Mouse (Mus musculus) midbrain, postnatal 0 days (tissue): ENCODE data around the gene Klhdc2. TPM values are rescaled to one million over a fixed set of nuclear protein-coding genes. Genes with fewer than 3 reads are reported as not detected.

Source experiments
- ATAC-seq: fragments of 200-750 bp; cut with Nextera tagmentation; 2 replicates; pipeline ENCODE4 v1.8.0; 2017; ENCODE audit warnings: moderate number of reproducible peaks, mild to moderate bottlenecking, moderate TSS enrichment, moderate library complexity; ENCODE audit not compliant: low FRiP score
- DNase-seq: peaks from one replicate; pipeline ENCODE4 v3.0.0-alpha.2; 2015; ENCODE audit warnings: low spot score
- H3K27ac ChIP-seq: fragments of 300-500 bp; sonication (generic); 2 replicates; pipeline ENCODE4 v1.5.1; 2014; ENCODE audit warnings: low read depth, mild to moderate bottlenecking, low read length, mixed read lengths
- H3K27me3 ChIP-seq: fragments of 300-500 bp; sonication (generic); 2 replicates; pipeline ENCODE4 v1.6.1; 2014; ENCODE audit warnings: low read length, control low read depth, mixed read lengths; ENCODE audit not compliant: insufficient read depth
- H3K36me3 ChIP-seq: fragments of 300-500 bp; sonication (generic); 2 replicates; pipeline ENCODE4 v1.6.1; 2014; ENCODE audit warnings: low read length, control low read depth, mixed read lengths; ENCODE audit not compliant: insufficient read depth
- H3K4me1 ChIP-seq: fragments of 300-500 bp; sonication (generic); 2 replicates; pipeline ENCODE4 v1.6.1; 2014; ENCODE audit warnings: mild to moderate bottlenecking, control low read depth, antibody characterized with exemption, low read length, mixed read lengths; ENCODE audit not compliant: insufficient read depth
- H3K4me2 ChIP-seq: fragments of 300-500 bp; sonication (generic); 2 replicates; pipeline ENCODE4 v1.6.1; 2014; ENCODE audit warnings: low read depth, mild to moderate bottlenecking, low read length, mixed read lengths; ENCODE audit not compliant: poor library complexity, severe bottlenecking
- H3K4me3 ChIP-seq: fragments of 300-500 bp; sonication (generic); 2 replicates; pipeline ENCODE4 v1.5.1; 2014; ENCODE audit warnings: low read depth, mild to moderate bottlenecking, low read length, moderate library complexity
- H3K9ac ChIP-seq: fragments of 300-500 bp; sonication (generic); replicated peaks from 2 replicates; pipeline ENCODE4 v1.6.1; 2014; ENCODE audit warnings: mild to moderate bottlenecking, low read length, moderate library complexity, mixed read lengths; ENCODE audit not compliant: poor library complexity, severe bottlenecking
- H3K9me3 ChIP-seq: fragments of 300-500 bp; sonication (generic); 2 replicates; pipeline ENCODE4 v1.6.1; 2016; ENCODE audit warnings: low read length, control low read depth
- CTCF ChIP-seq: IDR thresholded peaks from 2 replicates; pipeline ENCODE4 v1.5.1; 2016; ENCODE audit warnings: antibody characterized with exemption, mild to moderate bottlenecking
- WGBS: fragments of 180-500 bp; shearing (Covaris S2); extraction: QIAGEN DNeasy Blood & Tissue Kit; methylation state at CpG from one replicate; pipeline ENCODE4 v1.1.7; 2014; 5-methylcytosine and 5-hydroxymethylcytosine counted together
- polyA plus RNA-seq: library from polyadenylated mRNA; unstranded; fragments of >200 nt; fragmentation: Nextera tagmentation; extraction: Ambion mirVana; gene quantifications from 2 replicates; pipeline ENCODE4 v1.2.1, GENCODE M21; 2015
- total RNA-seq: library from RNA; depleted of rRNA; stranded (reverse); fragments of >200 nt; gene quantifications from 2 replicates; pipeline ENCODE4 v1.2.3, GENCODE M21; 2014; rRNA removed

Klhdc2 gene
- total RNA-seq (303 and 373 TPM in 2 replicates), polyA plus RNA-seq (259 and 266 TPM in 2 replicates)

DNA sequence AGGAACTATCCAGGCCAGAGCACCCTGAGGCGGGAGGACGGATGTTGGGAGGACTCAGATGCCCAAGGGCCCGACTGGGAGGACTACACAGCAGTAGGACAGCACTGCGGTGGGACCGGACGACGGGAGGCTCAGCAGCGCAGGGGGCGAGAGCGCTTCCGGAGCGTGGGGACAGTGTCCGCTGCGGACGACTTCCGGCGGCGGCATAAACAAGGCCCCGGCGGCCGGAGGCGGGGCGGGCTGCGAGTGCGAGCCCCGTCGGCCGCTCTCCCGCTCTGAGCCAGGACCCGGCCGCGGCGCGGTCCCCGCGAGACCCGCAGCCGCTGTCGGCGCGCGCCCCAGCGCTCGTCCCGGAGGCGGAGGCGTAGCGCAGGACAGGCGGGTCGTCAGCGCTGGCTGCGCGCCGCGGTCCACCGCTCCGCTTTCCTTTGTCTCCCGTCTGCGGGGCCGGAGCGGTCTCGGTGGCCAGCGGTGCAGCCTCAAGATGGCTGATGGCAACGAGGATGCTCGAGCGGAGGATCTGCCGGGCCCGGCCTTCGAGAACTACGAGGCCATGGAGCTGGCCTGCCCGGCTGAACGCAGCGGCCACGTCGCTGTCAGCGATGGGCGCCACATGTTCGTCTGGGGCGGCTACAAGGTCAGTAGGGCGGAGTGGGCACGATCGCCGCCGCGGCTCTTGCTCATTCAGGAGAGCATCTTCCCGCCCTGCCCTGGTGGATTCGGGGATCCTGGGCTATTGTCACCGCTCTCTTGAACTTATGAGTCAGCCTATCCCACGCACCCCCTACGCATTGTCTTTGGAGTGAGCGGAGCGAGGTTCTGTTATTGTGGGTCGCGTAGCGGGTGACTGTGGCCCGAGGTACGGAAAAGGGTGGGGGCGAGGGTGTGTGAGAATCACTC is at the start of gene Klhdc2:
Gene Klhdc2, plus strand, starts transcription at position 171 of the 900 bp plus-strand sequence.
- H3K4me1 ChIP-seq: peaks cover 4% of the 10 kb centered on the region; the same call in 1 of the 2 replicates
- H3K27ac ChIP-seq: peak within 1 kb of the TSS; percentile 96
- H3K4me3 ChIP-seq: peak within 1 kb of the TSS; percentile 96
- peak within 1 kb of the TSS; percentile 97 for H3K9ac ChIP-seq
- WGBS: under 1% methylated on average over 93 of the region's 98 CpGs
- no peak for TF ChIP-seq CTCF
- H3K4me2 ChIP-seq: peak within 1 kb of the TSS; percentile 78
- peak; percentile 96 for ATAC-seq
- H3K9me3 ChIP-seq: no peaks in the 10 kb centered on the region
- peak; percentile 95 for DNase-seq
- no peaks in the 10 kb centered on the region for H3K27me3 ChIP-seq
- H3K36me3 ChIP-seq: peaks cover 6% of the 10 kb centered on the region

DNA sequence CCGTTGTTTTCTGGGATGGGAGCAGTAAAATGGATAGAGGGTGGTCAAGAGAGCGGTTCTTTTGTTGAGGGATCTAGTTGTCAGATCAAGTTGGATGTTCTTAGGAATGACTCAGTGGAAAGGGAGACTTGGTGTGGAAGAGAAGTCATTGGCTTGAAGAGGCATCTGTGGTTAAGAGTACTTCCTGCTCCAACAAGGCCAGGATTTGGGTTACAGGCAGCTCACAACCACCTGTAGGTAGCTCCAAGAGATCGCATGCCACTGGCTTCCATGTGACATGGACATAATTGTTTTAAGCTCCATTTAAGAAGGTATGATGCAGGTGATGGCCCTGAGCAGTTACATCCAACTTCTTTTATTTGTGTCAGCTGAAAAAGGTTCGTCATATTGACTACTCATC is 46.7 kb upstream of the Klhdc2 start:
- Histone ChIP-seq H3K27me3 (no peaks in the 10 kb centered on the region), H3K9me3 (no peaks in the 10 kb centered on the region), H3K4me3 (no peak overlapping the region), H3K27ac (no peak overlapping the region), H3K4me1 (no peaks in the 10 kb centered on the region), H3K4me2 (no peak overlapping the region), H3K36me3 (no peaks in the 10 kb centered on the region), H3K9ac (no peak overlapping the region)
- TF ChIP-seq CTCF: no peak
- ATAC-seq (no peak), DNase-seq (no peak)
- 86% methylated on average over 4 of the region's 4 CpGs for WGBS

DNA sequence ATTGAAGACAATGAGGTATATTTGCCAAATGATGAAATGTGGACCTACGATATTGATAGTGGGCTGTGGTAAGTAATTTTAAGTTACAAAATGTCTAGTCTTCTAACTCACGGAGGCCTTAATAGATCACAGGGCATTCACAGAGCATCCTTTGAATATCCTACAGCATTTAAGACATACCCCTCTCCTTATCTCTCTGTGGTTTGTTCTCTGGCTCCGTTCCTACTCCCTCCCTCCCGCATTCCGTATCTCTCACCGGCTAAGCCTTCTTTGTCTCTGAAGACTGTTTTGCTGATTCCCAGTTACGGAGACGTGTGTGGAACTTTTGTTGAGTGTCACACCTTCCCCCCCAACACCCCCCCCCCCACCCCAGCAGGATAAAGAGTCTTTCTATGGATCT is 45.7 kb upstream of the Klhdc2 start:
- no peak for DNase-seq
- Histone ChIP-seq H3K36me3 (no peaks in the 10 kb centered on the region), H3K9me3 (no peaks in the 10 kb centered on the region), H3K4me1 (no peaks in the 10 kb centered on the region), H3K27ac (no peak overlapping the region), H3K27me3 (no peaks in the 10 kb centered on the region), H3K9ac (no peak overlapping the region), H3K4me3 (no peak overlapping the region), H3K4me2 (no peak overlapping the region)
- no peak for ATAC-seq
- WGBS: 74% methylated on average over 8 of the region's 8 CpGs
- TF ChIP-seq CTCF: no peak

DNA sequence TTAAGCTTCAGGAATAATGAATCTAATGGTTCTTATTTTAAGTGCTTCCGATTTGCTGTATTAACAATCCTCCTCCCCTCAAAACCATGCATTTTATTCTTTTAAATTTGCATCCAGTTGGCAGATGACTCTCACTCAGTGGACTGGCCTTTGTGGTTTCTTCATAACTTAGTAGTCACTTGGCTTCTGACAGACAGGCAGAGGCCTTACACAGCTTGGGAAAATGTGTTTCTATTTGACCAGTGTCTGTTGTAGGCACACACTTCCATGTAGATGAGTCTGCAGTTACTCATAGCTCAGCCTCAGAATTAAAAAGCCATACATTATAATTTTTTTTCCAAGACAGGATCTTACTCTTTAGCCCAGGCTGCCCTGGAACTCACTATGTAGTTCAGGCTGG is 42.7 kb upstream of the Klhdc2 start:
- no peak overlapping the region for H3K4me2 ChIP-seq
- H3K9ac ChIP-seq: no peak overlapping the region
- no peak for TF ChIP-seq CTCF
- no peak overlapping the region for H3K4me3 ChIP-seq
- no peaks in the 10 kb centered on the region for H3K9me3 ChIP-seq
- H3K4me1 ChIP-seq: no peaks in the 10 kb centered on the region
- H3K27me3 ChIP-seq: no peaks in the 10 kb centered on the region
- H3K27ac ChIP-seq: no peak overlapping the region
- no peaks in the 10 kb centered on the region for H3K36me3 ChIP-seq
- DNase-seq: no peak
- ATAC-seq: no peak
- WGBS: 92% methylated on average over 1 of the region's 1 CpGs

DNA sequence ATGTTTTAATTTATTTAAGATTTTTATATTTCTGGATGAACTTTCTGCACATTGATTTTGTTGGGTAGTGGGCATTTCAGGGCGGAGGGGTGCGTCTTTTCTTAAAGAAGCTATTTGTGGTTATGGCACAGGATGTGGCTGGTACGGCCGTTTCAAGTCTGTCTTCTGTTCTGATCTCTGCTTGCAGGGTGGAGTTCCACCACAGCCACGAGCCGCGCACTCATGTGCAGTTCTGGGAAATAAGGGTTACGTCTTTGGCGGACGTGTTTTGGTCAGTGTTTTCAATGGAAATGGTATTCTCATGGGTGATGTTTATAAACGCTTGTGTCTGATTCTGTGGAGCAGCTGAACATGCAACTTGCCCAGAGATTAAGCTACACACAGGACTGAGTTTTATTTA is 38.6 kb upstream of the Klhdc2 start:
- Histone ChIP-seq H3K9me3 (no peaks in the 10 kb centered on the region), H3K4me1 (no peaks in the 10 kb centered on the region), H3K4me3 (no peak overlapping the region), H3K27ac (no peak overlapping the region), H3K27me3 (no peaks in the 10 kb centered on the region), H3K9ac (no peak overlapping the region), H3K4me2 (no peak overlapping the region), H3K36me3 (no peaks in the 10 kb centered on the region)
- no peak for TF ChIP-seq CTCF
- WGBS: 84% methylated on average over 11 of the region's 11 CpGs
- ATAC-seq (no peak), DNase-seq (no peak)

DNA sequence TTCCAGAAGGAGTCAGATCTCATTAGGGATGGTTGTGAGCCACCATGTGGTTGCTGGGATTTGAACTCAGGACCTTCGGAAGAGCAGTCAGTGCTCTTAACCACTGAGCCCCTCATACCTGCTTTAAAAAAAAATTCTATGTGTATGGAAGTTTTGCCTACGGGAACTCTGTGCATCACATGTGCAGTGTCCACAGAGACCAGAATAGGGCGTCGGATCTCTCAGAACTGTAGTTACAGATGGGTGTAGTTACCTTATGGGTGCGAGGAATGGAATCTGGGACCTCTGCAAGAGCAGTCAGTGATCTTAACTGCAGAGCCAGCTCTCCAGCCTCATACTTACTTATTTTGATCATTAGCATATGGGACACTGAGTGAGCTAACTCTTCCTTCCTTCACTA is 34.2 kb upstream of the Klhdc2 start:
- no peaks in the 10 kb centered on the region for H3K36me3 ChIP-seq
- no peak for TF ChIP-seq CTCF
- WGBS: 95% methylated on average over 5 of the region's 5 CpGs
- H3K9me3 ChIP-seq: no peaks in the 10 kb centered on the region
- no peak overlapping the region for H3K9ac ChIP-seq
- H3K4me3 ChIP-seq: no peak overlapping the region
- DNase-seq: no peak
- H3K27ac ChIP-seq: no peak overlapping the region
- no peak overlapping the region for H3K4me2 ChIP-seq
- ATAC-seq: no peak
- H3K27me3 ChIP-seq: no peaks in the 10 kb centered on the region
- no peaks in the 10 kb centered on the region for H3K4me1 ChIP-seq
